Mouse (Mus musculus) G1E (cell line): ENCODE data around the gene Rtkn.

ENCODE experiments used
- CTCF ChIP-seq: IDR thresholded peaks from 2 replicates; pipeline ENCODE4 v1.5.1; 2012; ENCODE audit warnings: low read depth, low read length, inconsistent platforms, mixed read lengths
- GATA1 ChIP-seq: IDR thresholded peaks from 2 replicates; pipeline ENCODE4 v1.6.1; 2012; ENCODE audit warnings: borderline replicate concordance, low read length, inconsistent platforms, mixed read lengths
- GATA2 ChIP-seq: IDR thresholded peaks from 2 replicates; pipeline ENCODE4 v1.6.1; 2012; ENCODE audit warnings: low read depth, low read length, inconsistent platforms, borderline replicate concordance
- POLR2AphosphoS5 ChIP-seq: IDR thresholded peaks from 2 replicates; pipeline ENCODE4 v1.6.1; 2012; ENCODE audit warnings: low read depth, low read length, inconsistent platforms; ENCODE audit not compliant: insufficient replicate concordance
- TAL1 ChIP-seq: conservative IDR thresholded peaks from 2 replicates; pipeline ENCODE4 v1.6.1; 2012; ENCODE audit warnings: low read depth, low read length, inconsistent platforms, mixed read lengths

GRCm38 (mm10) chr6:83118825-83119733 lies 16.2 kb upstream of the Rtkn start:
- TF ChIP-seq GATA1 (no peak), TAL1 (no peak), CTCF (no peak), POLR2AphosphoS5 (no peak; the same call in 1 of the 2 replicates), GATA2 (no peak)
